Mouse (Mus musculus) G1E-ER4 (cell line): ENCODE data around the gene Tex26. TPM values are rescaled to one million over a fixed set of nuclear protein-coding genes. Genes with fewer than 3 reads are reported as not detected.

Experiments used
- GATA1 ChIP-seq: IDR thresholded peaks from one replicate; pipeline ENCODE4 v1.8.0; 2012; ENCODE audit warnings: low read length, inconsistent platforms
- polyA plus RNA-seq: library from polyadenylated mRNA; stranded (reverse); fragments of >175 nt; gene quantifications from 2 replicates; pipeline ENCODE4 v1.2.3, GENCODE M21; 2012

Gene Tex26
- polyA plus RNA-seq, 1 experiment = not detected

DNA sequence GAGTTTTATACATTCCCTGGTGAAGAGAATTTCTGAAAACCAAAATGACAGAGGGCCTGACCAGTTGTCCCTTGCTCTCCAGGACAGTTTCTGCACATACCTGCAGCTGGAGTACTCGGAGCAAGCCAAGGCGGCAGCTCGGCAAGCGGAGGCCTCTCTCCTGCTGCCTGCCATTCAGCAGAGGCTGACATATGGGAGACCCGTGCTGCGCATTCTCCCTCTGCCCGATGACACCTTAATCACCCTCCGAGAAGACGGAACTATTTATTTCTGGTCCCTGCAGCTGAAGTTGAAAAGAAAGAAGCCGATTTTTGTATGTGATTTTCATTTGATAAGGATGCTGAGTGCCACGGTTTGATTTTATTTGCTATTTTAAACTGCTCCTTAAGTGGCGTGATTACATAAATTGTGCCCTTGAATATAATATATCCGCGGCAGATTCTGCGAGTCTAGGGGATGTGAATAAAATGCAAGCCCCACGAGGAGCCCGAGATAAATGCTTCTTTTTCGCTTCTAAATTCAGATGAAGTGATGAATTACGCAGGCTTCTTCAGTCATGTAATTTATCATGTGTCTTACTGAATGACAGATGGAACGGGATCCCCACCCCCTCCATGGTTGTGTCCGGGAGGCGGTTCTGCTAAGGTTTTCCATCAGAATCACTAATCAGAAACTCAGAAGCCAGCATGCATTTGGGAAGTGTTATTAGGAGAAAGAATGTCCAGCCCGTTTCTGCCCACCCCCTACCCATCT is 64.1 kb downstream of the Tex26 start:
- TF ChIP-seq GATA1 = no peak

DNA sequence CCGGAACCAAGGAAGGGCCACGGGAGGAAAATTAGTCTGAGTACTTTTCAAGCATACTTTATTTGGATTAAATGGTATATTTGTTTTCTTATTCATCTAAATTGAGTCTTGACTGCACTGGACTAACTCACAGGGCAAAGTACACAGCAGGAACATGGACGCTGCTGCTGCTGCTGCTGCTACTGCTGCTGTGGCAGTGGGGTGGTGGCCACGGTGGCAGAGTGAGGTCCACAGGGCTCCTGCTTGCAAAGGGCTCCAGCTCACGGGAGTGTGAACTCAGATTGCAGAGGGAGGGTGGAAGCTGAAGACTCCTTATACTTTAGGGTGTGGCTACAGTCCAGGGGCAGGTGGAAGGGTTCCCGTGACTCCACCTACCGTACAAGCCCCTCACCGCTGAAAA is 65.5 kb downstream of the Tex26 start:
- TF ChIP-seq GATA1 = no peak

DNA sequence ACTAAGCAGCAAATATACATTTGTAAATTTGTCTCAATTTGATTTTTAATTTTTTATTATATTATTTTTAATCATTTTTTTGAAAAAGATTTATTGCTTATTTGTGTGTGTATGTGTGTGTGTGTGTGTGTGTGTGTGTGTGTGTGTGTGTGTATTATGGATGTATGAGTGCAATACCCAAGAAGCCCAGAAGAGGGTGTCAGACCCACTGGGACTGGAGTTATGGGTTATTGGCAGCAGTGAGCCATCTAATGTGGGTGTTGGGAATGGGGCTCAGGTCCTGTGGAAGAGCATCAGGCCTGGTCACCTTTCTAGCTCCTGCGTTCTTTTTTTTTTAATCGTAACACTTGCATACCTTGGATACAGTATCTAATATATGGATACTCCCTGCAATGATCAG is 66.6 kb downstream of the Tex26 start:
- no peak for TF ChIP-seq GATA1

DNA sequence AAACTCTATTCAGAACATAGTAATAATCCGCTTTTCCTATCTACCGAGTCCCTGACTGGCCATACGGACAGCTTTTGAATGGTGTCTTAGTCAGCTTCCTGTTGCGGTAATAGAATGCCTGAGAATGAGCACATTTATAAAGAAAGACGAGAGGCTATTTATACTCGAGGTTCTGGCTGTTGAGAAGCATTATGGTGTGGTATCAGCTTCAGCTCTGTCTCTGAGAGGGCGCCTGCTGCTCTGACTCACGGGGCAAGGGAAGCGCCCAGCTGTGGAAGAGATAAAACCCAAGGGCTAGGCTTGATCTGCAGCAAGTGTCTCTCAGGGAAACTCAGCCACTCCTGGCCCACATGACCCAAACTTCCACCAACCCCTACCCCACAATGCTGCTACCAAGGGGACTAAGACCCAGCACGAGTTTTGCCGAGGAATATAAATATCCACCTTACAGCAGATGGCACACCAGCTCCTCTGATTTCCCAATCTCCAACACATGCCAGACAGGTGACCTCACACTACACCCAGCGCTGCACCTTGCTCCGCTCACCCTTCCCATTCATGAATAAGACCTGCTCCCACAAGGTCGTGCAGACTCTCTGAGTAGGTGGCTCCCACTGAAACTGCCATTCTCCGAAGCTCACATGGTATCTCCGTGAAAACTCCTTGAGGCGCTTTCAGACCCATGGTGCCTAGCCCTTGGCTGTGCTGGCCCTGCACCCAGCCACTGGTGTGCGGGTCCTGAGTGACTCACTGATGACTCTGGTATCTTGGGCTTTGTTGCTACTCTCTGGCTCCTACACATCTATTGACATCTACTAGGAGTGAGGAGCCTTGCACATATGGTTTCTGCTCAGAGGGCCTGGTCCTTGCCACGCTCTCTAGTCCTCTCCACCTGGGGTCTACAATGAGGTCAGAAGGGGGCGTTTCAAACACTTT is 68.9 kb downstream of the Tex26 start:
- TF ChIP-seq GATA1 = no peak

DNA sequence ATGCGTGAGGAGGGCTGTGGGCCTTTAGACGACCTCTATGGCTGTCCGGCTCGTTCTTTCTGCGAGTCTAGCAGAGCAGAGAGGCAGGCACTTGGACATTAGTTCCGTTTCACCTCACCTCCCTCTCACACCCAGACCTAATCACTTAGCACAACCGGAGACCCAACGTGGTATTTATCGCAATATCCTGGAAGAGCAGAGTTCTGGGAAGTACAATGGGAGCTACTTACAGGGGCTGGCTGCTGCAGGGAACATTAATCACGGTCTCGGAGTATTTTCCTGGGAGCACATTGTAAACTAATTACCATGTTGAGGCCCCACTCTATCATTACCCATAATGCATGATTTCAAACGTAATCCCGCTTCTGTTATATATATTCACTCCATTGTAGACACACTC is 70.9 kb downstream of the Tex26 start:
- no peak for TF ChIP-seq GATA1

DNA sequence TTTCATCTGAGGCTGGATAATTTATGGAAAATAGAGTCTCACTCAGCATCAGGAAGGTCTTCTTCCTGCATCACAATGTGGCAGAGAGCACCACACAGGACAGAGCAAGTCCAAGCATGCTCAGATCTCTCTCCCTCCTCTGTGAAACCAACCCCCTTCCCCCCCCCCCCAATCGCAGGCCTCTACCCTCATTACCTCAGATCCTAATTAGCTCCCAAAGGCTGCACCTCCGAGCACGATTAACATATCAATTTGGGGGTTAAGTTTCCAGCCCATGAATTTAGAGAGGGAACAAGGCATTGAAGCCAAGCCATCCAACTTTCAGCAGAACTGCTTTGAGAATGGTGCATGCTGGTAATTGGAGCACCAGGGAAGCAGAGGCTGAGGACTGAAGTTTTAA is 73.2 kb downstream of the Tex26 start:
- TF ChIP-seq GATA1 = no peak

DNA sequence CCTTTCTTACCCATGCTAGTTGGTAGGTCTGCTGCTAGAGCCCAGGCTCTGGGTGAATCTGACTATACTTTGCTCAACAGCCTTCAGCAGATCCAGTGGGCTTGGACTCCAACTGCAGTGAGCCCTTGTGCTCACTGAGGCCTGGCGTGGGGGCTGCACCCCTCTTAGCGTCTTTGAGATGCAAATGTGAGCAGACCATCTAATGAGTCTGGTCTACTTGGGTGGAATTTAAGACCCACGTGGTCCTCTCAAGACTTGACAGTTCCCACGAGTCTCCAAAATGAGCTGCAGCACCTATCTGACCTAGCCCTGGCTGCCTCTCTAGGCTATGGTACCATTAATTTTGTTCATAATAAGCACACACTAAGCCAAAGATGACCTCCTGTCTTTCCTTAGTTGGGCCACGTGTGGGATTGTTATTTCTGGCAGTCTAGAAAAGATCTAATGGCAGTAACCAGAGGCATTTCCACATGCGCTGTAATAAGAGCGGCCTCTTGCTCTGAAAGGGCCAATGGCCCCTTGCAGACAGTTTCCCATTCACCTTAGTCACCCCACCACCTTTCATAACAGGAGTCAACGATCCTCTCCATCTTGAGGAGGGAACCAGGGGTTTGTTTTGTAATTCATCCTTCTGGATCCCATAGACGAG is 74.1 kb downstream of the Tex26 start:
- TF ChIP-seq GATA1 = no peak

DNA sequence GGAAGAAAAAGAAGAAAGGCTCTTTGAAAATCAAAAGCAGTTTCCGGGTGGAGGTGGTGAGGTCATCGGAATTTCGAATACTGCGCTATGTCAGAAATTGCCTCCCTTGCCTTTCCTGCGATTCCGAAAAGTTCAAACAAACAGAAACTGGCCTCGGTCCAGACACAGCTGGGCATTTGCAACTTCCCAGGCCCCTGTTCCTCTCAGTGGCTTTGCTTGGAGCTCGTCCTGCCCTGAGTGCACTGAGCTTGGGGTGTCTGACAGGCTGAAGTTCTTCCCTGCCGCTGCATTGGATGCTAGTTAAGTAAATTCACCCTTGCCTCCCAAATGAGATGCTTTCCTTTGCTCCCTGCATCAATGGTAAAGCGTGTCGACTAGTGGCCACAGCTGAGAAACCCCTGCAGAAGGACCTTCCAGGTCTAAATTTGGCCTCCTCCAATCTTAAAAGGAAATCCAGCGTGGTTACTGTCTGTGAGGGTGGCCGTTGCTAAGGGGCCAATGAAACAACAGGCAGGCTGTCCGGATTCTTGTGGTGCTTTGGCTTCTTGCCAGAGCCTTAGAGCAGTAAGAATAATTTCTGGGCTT is 74.7 kb downstream of the Tex26 start:
- TF ChIP-seq GATA1 = no peak

DNA sequence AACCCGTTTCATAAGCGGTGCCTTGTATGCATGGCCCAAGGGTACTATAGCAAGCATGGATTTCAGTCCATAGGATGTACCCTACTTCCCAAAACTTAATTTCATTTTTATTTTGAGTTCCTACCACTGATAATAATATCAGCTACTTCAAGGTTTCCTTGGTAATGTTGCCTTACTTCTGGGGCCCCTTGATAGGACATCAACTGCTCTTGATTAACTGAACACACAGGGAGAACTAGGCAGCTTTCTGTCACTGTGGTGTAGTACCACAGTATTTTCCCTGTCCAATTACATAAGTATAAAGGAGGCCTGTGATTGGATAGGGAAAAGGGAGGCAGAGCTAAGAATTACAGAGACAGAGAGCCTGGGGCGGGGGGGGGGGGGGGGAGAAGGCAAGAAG is 75.4 kb downstream of the Tex26 start:
- no peak for TF ChIP-seq GATA1

DNA sequence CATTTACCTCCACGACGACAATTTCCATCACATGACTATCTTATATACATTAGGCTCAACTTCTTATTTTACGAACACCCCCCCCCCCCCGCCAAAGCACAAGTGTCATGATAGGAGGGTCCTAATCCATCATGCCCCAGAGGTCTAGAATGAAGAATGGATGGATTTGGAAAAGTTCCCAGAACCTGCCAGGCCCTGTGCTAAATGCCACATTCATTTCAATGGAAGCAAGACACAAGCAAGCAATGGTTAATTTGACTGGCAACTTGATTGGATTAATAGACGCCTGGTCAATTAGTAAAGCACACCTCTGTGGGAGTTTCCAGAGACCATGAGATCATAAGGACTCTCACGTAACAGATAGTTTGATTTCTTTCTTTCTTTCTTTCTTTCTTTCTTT is 77.7 kb downstream of the Tex26 start:
- TF ChIP-seq GATA1 = no peak

Other genes starting within 250 kb of the Tex26 start
- gene Alox5ap, start 174.9 kb upstream of the Tex26 start, polyA plus RNA-seq = 0.42 and 0.59 TPM in 2 replicates
- gene Medag, start 27.9 kb upstream of the Tex26 start, polyA plus RNA-seq = not detected in 2 replicates
- gene Wdr95, start 89.0 kb downstream of the Tex26 start, polyA plus RNA-seq = not detected in 2 replicates
- gene Hsph1, start 196.7 kb downstream of the Tex26 start, polyA plus RNA-seq = 256 and 276 TPM in 2 replicates
- gene B3glct, start 238.6 kb downstream of the Tex26 start, polyA plus RNA-seq = 3.3 and 6.9 TPM in 2 replicates